In genomic region chr11:43412771-43413451, GRCm38 (mm10) we compare ENCODE assay signal across 8 mouse cellular contexts. TPM values are rescaled to one million over a fixed set of nuclear protein-coding genes. Genes with fewer than 3 reads are reported as not detected.
DNase-seq lines count a peak whose midpoint lies in the region; ATAC-seq and TF ChIP-seq lines count a peak whose summit lies in the region.

No protein-coding gene starts in this region.

- H3K36me3 ChIP-seq in limb, embryonic 14.5 days (ENCODE audit: control insufficient read depth, insufficient read depth, low read length), result no peaks in the 10 kb centered on the region
- H3K36me3 ChIP-seq in splenic B cell, adult 2 months (ENCODE audit: control insufficient read depth, insufficient read depth, low read length, poor library complexity, severe bottlenecking), result no peaks in the 10 kb centered on the region

- no peak for TF ChIP-seq POLR2A in limb, embryonic 14.5 days (IDR thresholded peaks at IDR 0.05; ENCODE audit: borderline replicate concordance, extremely low read depth, insufficient read depth, insufficient read length)

- H3K4me2 ChIP-seq in limb, embryonic 14.5 days (replicated peaks; ENCODE audit: low read depth, low read length, severe bottlenecking), result no peak overlapping the region

- no peak overlapping the region for H3K27ac ChIP-seq in limb, embryonic 14.5 days (replicated peaks; ENCODE audit: low read depth, low read length)

- H3K27me3 ChIP-seq in limb, embryonic 14.5 days (ENCODE audit: control insufficient read depth, insufficient read depth, low read length), result no peaks in the 10 kb centered on the region
- H3K27me3 ChIP-seq in splenic B cell, adult 2 months (ENCODE audit: control insufficient read depth, insufficient read depth, low read length, poor library complexity, severe bottlenecking), result no peaks in the 10 kb centered on the region; the same call in 1 of the 2 replicates

- no peak overlapping the region for H3K4me3 ChIP-seq in limb, embryonic 14.5 days (replicated peaks; ENCODE audit: low read length)

- H3K4me1 ChIP-seq in limb, embryonic 14.5 days (ENCODE audit: control insufficient read depth, insufficient read depth, low read length), result no peaks in the 10 kb centered on the region

- 24% methylated on average over 14 of the region's 14 CpGs for WGBS in limb, embryonic 14.5 days

- ATAC-seq in limb, embryonic 14.5 days (ENCODE audit: low FRiP score, low read depth), result no peak

- H3K9ac ChIP-seq in limb, embryonic 14.5 days (ENCODE audit: low read depth, low read length, severe bottlenecking), result no peak overlapping the region

- DNase-seq in 3134 (ENCODE audit: extremely low read depth, insufficient read length, low spot score), result peak; percentile 52
- peak; percentile 78 for DNase-seq in R1 (ENCODE audit: low read depth, low spot score)
- DNase-seq in cerebellum, postnatal 14 days, result peak; percentile 90 to 92
- DNase-seq in gastrocnemius, adult 18-20 months (ENCODE audit: low spot score), result peak; percentile 76
- DNase-seq in kidney, adult 9 months, result peak; percentile 83
- DNase-seq in limb, embryonic 14.5 days (ENCODE audit: low spot score), result peak; percentile 86
- peak; percentile 78 for DNase-seq in neural tube, embryonic 10.5 days (ENCODE audit: extremely low spot score, low spot score)
- DNase-seq in splenic B cell, adult 2 months (ENCODE audit: low read depth, low spot score), result peak; percentile 87

- H3K9me3 ChIP-seq in limb, embryonic 14.5 days (ENCODE audit: control insufficient read depth, low read length), result no peaks in the 10 kb centered on the region

RNA-seq across cellular contexts. Expression of gene Pttg1, which starts 13.1 kb away (rescaled TPM):
- total RNA-seq in gastrocnemius, adult 18-20 months (2021), result 10 to 100 TPM; 51.6 to 56.3 TPM
- 50.9 and 66.8 TPM in 2 replicates for polyA plus RNA-seq in limb, embryonic 14.5 days (2012; rRNA removed)
- polyA plus RNA-seq in limb, embryonic 14.5 days (2014; fragmentation: Nextera tagmentation; extraction: Ambion mirVana), result 80.9 and 86.5 TPM in 2 replicates

RNA-seq across cellular contexts. Expression of gene Slu7, which starts 20.6 kb away (rescaled TPM):
- total RNA-seq in gastrocnemius, adult 18-20 months (2021), result 10 to 100 TPM; 34.0 to 36.5 TPM
- polyA plus RNA-seq in limb, embryonic 14.5 days (2012; rRNA removed), result 8.2 and 15.5 TPM in 2 replicates
- 48.2 and 52.1 TPM in 2 replicates for polyA plus RNA-seq in limb, embryonic 14.5 days (2014; fragmentation: Nextera tagmentation; extraction: Ambion mirVana)
